Mouse (Mus musculus) splenic B cell, adult 2 months (primary cell): ENCODE measurements at regions not wholly inside any gene's neighbourhood (a gene's known extent, or its start where the extent isn't known, plus 50 kb on each side); places are given as distances from the start of the nearest gene placed in this dataset.
"Not testable (repeated sequence)": the region's sequence is repeated elsewhere in the genome, so short reads cannot be mapped to it uniquely, and the experiment has no call there.

Experiments used
- DNase-seq: peaks from one replicate; pipeline ENCODE4 v3.0.0-alpha.2; 2011; ENCODE audit warnings: low read depth, low spot score
- H3K27me3 ChIP-seq: 2 replicates; pipeline ENCODE4 v1.6.1; 2012; ENCODE audit warnings: mild to moderate bottlenecking, low read length, moderate library complexity, mixed read lengths; ENCODE audit not compliant: control insufficient read depth, poor library complexity, insufficient read depth, severe bottlenecking
- H3K36me3 ChIP-seq: 2 replicates; pipeline ENCODE4 v1.6.1; 2012; ENCODE audit warnings: mild to moderate bottlenecking, low read length, moderate library complexity, mixed read lengths; ENCODE audit not compliant: control insufficient read depth, poor library complexity, insufficient read depth, severe bottlenecking

- Histone ChIP-seq H3K27me3 (no peaks in the 10 kb centered on the region), H3K36me3 (no peaks in the 10 kb centered on the region)
- DNase-seq: no peak
These were observed 181.1 kb downstream of the Faxc start for GRCm38 (mm10) chr4:22112209-22112608.

DNA sequence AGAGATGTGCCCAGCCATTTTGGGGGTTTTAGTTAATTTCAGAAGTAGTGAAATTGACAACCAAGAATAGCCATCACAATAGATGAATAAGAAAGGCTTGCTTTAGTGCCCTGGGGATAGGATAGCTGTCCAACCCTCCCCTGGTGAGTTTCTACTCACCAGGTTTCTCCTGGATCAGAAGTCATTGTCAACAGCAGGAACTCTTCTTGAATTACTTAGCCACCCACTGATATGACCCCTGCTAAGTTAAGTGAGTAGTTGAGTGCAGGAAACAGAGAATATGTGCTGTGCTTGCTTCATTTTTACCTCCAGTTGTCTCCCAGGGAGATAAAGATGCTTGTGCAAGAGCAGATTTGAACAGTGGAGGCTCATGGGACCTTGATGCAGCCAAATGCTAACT lies 183.3 kb downstream of the Faxc start:
- Histone ChIP-seq H3K27me3 (no peaks in the 10 kb centered on the region), H3K36me3 (no peaks in the 10 kb centered on the region)
- no peak for DNase-seq

- no peaks in the 10 kb centered on the region for H3K36me3 ChIP-seq
- DNase-seq: no peak
- H3K27me3 ChIP-seq: no peaks in the 10 kb centered on the region
These were observed 188.7 kb downstream of the Faxc start for GRCm38 (mm10) chr4:22119877-22120276.

GRCm38 (mm10) chr4:22120953-22121352 lies 189.8 kb downstream of the Faxc start:
- DNase-seq: no peak
- Histone ChIP-seq H3K36me3 (no peaks in the 10 kb centered on the region), H3K27me3 (no peaks in the 10 kb centered on the region)

- no peak for DNase-seq
- H3K36me3 ChIP-seq: no peaks in the 10 kb centered on the region
- H3K27me3 ChIP-seq: no peaks in the 10 kb centered on the region
These were observed 190.3 kb downstream of the Faxc start for GRCm38 (mm10) chr4:22121397-22121796.

- no peaks in the 10 kb centered on the region for H3K27me3 ChIP-seq
- no peaks in the 10 kb centered on the region for H3K36me3 ChIP-seq
- no peak for DNase-seq
These were observed 193.7 kb downstream of the Faxc start for GRCm38 (mm10) chr4:22124836-22125235.

DNA sequence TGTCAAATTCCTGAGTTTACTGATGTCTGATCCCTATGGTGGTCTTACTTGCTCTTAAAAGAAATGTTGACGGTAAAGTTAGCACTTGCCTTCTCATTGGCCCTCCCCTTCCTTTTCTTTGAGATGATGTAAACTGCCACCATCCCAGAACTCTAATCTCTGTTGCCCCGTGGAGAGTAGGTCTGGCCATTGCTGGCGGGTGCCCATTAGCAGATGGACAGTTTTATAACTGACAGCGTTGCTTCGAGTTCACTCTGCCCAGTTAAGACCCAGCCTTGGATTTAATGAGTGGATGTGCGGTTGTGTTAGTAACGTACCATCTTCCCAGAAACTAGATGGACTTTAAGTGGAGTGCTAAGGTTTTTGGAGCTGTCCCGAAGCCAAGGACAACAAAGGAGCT lies 199.4 kb downstream of the Faxc start:
- no peaks in the 10 kb centered on the region for H3K36me3 ChIP-seq
- H3K27me3 ChIP-seq: no peaks in the 10 kb centered on the region
- no peak for DNase-seq

DNA sequence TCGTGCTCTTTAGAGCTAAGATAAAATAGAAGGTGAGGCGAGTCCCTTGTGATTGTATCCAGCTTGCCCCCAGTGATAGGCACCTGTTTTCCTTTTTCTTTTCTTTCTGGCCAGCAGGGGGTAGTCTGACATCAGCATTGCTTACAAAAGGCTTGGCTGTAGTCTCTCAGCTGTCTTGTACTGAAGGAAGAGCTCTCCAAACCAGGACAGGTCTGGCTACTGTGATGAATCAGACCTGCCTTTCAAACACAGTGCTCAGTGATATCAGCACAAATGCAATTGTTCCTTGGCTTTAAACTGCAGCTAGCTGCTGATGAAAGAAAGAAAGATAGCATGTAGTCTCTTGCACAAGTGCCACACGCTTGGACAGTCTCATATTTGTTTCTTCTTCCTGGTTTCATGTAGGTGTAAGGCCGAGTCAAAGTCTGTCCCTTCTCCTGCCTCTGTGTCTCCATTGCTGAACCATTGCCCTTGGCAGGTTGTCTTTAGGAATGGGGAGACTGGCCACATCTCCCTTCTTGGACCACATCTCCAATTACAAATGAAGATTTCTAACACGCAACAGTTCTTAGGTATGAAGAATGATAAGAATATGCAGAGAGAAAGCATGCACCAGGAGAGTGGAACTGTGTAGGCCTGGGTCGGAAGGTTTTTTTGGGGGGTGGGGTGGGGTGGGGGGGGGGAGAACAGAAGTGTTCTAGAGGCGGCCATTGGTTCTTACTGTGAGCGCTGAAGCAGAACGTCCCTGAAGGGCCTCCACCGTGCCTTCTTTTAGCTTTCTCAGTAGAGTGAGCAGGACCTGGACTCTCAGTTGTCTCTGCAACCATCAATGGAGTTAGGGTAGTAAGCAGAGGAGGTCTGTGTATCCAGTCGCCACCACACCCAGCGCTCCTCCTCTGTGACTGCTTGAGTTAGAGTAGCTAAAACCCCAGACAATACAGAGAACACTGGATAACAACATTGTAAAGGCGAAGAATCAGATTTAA lies 200.9 kb downstream of the Faxc start:
- Histone ChIP-seq H3K36me3 (no peaks in the 10 kb centered on the region), H3K27me3 (no peaks in the 10 kb centered on the region)
- peak; percentile 47 for DNase-seq

DNA sequence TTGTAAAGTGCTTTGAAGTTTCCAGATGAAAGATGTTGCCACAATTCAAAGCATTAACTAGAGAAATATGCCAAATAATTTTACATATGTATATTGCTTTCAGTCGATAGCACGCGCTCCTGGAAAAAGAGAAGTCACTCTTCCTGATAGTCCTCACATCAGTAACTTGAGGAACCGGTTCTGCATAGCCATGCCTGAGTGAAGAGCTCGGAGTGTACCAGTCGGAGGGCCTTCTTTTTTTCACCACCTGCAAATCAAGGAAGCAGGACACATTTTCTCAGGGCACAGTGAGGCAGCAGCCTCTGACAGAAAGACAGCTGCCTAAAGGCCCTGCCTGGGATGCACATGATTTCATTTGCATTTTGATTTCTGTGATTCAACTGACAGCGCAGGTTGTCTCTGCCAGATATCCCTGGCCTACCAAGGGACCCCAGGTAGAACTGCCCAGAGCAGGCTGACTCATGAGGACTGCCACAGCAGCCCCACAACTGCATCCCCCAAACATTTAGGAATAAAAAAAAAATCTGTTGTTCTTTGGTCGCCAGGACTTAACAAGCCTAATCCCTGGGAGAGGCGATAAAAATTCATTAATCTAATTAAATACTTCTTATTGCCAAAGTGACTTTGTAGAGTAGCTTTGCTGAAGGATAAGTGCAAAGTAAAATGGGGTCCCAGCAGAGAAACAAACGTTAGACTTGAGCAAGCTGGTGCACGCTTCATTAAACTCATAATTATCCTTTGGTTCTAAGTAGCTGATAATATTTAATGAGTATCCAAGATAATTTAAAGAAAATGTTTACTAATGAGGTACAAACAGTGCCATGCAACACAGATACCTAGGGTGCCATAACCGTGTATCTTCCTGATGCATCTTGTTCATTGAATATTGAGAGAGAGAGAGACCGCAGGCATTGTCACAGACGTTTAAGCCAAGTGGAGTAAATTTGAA lies 202.7 kb downstream of the Faxc start:
- no peak for DNase-seq
- no peaks in the 10 kb centered on the region for H3K36me3 ChIP-seq
- H3K27me3 ChIP-seq: no peaks in the 10 kb centered on the region

GRCm38 (mm10) chr4:22140122-22140521 lies 209.0 kb downstream of the Faxc start:
- DNase-seq: no peak
- Histone ChIP-seq H3K36me3 (no peaks in the 10 kb centered on the region), H3K27me3 (no peaks in the 10 kb centered on the region)

- H3K36me3 ChIP-seq: no peaks in the 10 kb centered on the region
- no peaks in the 10 kb centered on the region for H3K27me3 ChIP-seq
- DNase-seq: no peak
These were observed 212.4 kb downstream of the Faxc start for GRCm38 (mm10) chr4:22143546-22143945.

DNA sequence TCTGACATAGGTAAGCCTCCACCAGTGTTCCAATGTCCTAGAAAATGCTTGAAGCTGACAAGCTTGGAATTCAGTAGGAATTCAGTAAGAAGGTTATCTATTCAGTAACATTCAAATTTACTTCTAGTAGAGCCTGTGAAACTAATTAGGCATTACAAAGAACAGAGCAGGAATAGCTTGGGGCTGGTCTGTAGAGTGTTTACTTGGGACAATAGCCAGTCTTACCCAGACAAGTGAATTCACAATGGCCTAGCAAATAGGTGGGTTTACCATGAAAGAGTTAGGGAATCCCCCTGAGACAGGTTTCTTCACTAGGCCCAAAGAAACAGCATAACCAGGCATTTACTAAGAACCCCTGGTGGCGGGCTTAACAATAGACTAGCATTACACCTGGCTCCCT lies 212.5 kb upstream of the Fbxl4 start:
- not testable (repeated sequence) for DNase-seq, H3K27me3 ChIP-seq, H3K36me3 ChIP-seq

DNA sequence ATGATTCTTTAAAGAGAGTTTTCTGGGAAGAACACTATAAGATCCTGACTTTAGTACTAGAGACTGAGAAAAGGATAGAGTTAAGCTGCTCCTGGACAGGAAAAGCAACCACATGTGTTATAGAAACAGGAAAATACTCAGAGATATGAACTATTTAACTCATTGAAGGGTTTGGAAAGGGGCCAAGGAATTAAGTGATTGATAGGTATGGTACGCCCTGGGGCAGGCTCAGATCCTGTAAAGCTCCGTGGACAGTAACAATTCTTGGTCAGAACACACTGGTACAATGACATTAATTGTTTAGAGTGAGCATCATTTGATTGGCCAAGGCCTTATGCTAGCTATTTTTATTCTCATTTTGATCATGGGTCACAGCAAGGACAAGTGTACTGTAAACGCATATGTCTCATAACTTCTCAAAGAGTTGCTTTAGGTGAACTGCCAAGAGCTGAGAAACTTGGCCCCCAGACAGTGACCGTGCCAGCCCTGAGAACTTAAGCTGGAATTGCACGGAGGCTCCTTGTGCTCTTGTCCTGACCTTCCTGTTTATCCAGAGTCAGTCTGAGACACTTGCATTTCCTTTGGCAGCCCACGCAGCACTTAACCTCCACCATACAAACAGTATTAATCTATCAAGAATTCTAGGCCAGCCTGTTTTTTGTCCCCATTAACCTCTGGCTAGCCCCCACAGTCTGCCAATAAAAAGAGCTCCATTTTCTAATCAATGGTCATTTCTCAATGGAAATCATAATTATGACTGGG lies 210.5 kb upstream of the Fbxl4 start:
- Histone ChIP-seq H3K27me3 (no peaks in the 10 kb centered on the region), H3K36me3 (no peaks in the 10 kb centered on the region)
- DNase-seq: no peak

DNA sequence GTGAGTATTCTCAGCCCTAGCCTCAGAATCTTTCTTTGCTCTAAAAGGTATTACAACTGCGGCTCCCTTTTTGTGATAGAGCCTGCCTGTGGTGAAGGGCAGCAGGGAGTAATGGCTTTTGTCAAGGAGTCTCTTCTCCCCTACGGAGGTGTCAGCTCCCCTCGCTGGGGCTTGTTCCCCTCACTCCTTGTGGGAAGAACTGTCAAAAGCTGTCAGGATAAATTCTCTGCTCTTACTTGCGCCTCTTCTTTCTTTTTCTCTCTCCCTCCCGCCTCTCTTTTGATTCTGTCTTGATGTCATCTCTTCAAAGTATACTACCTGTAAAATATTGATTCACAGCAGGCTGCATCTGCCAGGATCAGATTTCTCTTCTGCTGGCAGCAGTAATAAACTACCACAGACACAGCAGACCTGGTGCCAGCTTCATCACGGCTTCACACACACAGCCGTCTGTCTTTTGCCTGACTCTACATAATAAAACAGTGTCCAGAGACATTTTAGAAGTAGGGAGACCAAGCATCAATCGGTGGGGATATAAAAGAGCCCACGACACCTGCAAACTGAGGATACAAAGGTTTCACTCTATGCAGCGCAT lies 205.3 kb upstream of the Fbxl4 start:
- Histone ChIP-seq H3K27me3 (no peaks in the 10 kb centered on the region), H3K36me3 (no peaks in the 10 kb centered on the region)
- DNase-seq: no peak
